Mouse (Mus musculus) cerebellum, postnatal 14 days (tissue): ENCODE measurements around the gene Mdh1b.

Experiments
- DNase-seq, 2 experiments: peaks; one replicate each; pipeline ENCODE4 v3.0.0; 2021; ENCODE audit warnings: mixed read lengths in 2 of 2

The Mdh1b gene

DNA sequence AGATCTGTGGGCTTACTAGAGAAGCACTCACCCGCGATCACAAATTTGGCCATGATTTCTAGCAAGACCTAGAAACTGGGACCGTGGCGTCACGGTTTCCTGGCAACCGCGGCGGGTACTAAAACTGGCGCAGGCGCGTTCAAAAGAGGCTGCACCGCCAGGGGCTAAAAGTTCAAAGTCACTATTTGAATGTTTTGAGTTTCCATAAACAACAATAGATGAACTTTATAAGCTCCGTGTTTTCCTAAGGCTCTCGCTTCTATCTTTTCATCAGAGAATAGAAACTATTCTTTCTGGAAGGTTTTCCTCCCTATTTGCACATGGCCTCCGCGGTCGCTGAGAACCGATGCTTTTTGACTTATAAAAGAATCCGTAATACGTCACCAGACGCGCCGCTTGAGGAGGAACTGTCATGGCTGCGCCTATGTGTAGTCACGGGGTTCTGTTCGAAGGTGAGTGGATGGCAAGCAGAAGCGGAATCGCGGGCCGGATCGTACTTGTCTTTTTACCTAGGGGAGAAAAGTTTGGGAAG lies at the start of gene Mdh1b, which contains the start of gene Fastkd2:
Gene Mdh1b, minus strand, starts transcription at position 79 of the 532 bp plus-strand sequence.
Gene Fastkd2, plus strand, starts transcription at position 375 of the 532 bp plus-strand sequence.
- peak; percentile 90 to 94 for DNase-seq

DNA sequence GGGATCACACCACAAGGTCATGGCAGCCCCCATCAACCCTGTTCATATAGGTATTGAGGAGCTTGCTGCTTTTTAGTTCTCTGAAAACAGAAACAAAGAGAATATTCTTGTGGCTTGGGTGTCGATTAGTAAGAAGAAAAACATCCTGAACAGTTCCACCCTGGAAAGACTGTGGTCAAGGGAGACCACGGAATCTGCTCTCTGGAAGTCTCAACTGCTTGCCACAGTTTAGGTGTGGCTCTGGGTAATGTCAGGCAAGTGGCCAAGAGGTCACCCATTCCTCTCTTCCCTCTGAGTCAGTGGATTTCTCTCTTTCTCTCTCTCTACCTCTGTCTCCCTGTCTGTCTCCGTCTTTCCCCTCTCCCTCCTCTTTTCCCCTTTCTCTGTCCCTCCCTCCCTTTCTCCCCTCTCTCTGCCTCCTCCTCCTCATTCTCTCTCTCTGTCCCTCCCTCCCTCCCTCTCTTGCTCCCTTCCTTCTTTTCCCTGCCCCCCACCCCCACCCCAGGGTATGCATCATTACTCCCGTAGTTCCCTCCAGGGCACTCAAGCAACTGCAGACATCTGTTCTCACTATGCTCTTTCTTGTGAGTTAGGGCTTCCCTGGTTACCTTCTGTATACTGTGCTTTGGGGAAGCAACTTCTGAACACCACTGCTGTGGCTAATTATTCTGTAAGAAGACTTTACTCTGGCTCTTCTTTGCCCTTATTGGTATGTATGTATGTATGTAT lies 46.9 kb upstream of the Mdh1b start:
- DNase-seq = no peak

DNA sequence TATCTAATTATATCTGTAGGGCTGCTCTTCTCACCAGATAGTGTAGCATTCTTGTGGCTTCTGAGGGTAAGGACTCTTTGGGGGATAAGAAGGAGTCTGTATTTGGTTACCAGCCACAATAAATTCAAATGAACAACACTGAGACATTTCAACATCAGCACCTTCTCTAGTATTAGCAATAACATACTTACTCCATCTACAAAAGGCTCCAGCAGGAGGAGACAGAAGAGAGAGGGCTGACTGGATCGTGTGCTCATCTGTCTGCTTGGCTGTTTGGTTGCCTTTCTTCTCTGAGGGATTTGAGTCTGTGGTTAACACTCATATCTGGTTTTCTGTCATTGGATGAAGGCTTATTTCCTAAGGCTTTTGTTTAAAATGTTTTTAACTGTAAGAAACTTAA lies 46.3 kb upstream of the Mdh1b start:
- DNase-seq = no peak

DNA sequence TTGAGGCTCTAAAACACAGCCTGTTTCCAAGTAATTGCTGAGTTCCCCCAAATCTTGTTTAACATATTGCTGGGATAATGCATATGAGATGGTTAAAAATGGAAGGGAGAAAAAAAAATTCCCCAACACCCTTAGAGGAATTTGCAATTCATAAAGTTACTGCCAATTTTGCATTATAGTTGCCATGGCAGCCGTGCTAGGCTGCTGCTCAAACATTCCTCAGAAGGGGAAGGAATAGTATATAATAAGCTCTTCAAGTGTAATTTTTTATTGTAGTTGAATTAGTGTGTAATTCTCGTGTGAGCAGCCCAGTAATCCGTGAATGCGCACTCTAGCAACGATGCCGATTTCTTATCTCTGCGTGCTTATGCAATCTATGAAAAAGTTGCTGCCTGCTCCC lies 40.2 kb upstream of the Mdh1b start:
- DNase-seq = no peak

DNA sequence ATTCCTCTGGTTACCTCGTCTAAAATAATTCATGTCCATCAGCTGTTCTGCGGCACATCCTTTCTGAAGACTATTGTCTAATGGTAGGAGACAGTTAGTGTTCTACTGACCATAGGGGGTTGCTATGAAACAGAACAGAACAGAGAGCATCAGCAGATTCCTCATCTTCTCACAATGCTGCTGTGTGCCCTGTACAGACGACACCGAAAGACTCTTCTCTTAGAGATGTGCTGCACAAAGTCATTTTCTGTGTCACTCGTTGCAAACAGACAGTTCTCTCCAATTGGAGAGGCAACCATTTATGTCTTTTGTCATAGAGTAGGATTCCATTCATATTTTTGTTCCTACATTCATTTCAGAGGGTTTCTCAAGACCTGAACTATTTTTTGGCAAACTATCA lies 39.0 kb upstream of the Mdh1b start, which contains the start of gene 4933402D24Rik:
Gene 4933402D24Rik, minus strand, starts transcription at position 101 of the 400 bp plus-strand sequence.
- no peak for DNase-seq

DNA sequence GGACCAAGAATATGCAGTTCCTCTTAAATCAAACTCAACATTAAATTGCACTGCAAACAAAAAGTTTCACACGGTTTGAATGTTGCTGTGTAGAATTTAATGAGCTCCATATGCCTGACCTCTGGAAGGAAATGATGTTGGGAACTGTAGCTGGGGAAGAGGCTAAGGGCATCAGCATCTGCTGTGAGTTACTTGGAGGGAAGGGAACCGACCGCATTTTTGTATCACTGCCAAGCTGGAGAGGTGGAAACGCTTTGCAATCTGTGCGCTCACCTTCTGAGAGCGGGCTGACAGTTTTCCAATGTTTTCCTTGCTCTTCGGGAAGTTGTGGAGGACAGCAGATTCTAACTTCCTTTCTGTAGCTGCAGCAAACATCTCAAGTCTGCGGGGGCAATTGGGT lies 38.0 kb upstream of the Mdh1b start:
- DNase-seq = peak; percentile 33 to 47

DNA sequence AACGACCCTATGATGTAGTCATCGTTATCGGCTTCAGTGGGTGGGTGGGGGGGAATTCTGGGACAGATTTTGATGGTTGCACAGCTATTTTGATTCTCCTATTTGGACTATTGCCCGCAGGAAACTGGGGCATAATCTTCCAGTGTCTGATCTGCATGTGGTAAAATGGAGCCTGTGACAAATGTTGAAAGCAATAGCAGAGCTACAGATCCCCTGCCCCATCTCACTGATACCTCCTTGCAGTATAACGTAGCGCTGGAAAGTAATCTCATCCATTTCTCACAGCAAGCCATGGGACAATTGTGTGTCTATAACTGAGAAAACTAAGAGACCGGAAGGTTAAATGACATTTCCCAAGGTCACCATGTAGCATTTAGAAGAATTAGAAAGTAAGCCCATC lies 34.3 kb upstream of the Mdh1b start:
- DNase-seq = no peak

DNA sequence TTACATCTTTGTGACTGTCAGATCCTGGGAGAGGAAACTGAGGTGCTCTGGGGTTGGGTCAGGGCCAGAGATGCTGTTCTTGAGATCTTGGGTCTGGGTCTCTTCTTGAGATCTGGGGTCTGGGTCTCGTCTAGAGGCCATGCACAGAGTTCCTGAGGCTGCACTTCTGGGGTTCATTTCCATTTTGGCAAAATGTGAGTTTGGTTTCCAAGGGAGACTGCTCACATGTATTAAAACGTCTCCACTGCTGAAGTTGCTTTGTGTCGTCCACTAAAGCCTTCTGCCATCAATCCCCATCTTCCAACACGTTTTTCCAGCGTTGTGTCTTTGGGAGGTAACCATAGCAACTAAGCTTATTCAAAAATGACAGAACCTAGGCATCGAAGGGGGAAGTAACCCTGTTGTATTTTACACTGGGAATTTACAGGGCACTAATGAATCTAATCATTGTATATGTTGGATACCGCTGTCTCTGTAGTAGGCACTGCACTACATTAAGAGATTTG lies 33.8 kb upstream of the Mdh1b start:
- DNase-seq = peak in 1 of 2 experiments; percentile 18

DNA sequence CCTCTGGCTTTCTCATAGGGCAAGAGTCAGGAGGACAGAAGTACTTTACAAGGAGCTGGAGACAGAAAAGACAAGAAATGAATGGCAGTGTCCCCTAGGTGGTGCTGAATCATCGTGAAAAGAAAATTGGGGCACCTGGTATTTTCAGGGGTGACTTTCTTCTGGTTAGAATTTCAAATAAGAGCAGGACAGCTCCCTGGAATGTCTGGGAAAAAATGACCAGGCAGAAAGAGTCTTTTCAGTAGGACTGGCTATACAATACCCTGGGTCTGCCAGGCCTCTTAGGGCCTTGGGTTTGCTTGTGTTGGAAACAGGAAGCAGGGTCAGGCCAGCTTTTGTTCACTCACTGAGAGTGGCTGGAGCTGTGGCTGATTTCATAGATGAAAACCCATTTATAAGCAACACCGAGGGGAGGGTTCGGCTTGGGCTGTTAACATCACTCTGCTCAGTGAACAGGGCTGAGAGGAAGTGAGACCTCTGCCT lies 33.1 kb upstream of the Mdh1b start:
- peak; percentile 67 to 75 for DNase-seq

DNA sequence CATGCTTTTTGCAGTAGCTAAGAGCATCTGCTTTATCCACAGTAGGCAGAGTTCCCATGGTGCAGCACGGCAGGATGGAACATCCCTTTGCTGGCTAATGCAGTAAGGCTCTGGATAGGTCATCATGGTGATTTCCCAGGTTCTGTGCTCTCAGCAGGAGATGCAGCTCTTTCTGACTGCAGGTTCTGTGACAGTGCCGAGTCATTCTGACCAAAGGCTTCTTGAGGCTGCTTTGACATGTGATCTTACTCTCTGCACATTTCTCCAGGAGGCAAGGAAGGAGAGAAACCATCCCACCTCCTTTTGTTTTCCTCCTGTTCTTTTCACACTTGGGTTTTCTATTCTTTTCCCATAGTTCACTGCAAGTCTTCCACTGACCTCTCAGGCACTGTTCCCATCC lies 25.9 kb upstream of the Mdh1b start:
- no peak for DNase-seq

DNA sequence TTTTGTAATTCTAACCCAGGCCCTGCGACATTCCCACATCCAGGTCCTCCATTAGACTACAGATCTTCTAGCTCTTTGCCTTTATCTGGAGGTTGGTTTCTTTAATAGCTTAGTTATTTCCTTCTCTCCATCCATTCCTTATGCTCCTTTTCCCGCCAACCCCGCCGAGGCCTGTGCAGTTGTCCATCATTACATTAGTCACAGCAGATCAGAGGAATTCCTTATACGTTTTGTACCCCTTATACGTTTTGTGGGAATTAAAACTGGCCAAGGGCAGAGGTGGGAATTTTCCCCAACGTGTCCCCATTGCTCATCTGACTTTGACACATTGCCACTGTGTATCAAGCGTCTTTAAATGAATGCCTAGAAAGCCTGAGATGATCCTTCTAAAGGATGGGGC lies 322 bp downstream of the Mdh1b start:
- DNase-seq = peak in 1 of 2 experiments; percentile 17

DNA sequence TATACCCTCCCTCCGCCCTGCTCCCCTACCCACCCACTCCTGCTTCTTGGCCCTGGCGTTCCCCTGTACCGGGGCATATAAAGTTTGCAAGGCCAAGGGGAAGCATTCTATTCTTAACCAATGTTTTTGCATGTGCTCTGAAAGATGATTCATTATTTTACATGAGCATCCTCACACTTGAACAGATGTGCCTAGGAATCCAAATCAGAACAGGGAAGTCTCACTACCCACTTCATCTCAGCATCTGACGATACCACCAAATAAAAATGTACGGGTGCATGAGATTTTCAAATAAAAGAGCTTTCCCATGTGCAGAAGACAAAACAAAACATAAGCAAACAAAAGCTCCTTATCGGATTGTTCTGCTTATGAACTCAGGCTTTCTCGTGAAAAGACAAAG lies 10.0 kb downstream of the Mdh1b start:
- DNase-seq = no peak

DNA sequence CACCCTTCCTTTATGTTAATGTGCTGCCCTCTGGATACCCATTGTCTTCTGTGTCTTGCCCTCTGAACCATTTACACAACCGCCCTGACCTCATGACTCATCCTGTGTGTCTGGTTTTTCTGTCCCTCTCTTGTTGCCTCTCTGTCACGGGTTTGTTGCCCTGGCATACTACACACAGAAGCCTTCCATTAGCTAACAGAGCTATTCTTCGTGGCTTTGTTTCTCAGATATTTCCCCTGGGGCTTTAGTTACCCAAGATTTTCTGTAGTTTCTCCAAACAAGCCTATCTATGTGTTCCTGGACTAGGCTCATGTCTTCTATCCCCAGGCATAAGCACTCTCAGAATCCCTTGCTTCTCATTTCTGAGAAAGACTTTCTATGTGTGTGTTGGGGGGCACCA lies 21.2 kb downstream of the Mdh1b start:
- no peak for DNase-seq

DNA sequence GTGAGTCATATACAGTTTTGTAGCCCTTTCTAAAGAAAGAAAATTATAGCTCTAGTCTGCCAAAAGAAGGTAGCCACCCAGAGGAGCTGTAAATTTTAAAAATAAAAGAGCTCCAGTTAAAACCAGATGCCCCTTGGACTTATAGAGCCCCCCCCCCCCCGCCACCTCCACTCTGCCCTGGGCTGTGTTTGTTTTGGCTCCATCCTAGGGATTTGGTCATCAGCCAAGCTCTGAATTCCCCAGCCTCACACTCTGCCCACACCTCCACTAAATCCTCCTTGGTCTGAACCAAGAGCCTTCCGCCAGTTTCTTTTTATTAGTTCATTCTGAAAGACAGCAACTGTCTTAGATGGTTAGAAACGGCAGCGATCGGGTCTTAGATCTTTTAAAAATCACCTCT lies 24.4 kb downstream of the Mdh1b start:
- DNase-seq = no peak

DNA sequence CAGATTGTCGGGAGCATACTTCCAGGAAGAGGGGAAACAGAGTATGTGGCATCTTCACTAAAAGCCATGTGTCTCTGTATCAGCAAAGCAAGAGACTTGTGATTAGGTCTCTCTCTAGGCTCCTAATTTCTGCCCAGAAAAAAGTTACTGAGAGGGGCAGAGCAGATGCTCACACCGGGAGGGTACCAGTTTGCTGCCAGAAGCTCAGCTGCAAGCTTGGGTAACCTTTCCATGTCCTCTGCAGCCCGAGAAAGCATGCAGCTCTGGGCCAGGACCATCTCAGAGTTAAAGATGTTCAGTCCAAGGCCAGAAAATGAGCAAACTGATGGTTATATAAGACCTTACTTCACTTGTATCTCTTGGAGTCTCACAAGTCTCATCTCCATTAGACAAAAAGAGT lies 33.3 kb downstream of the Mdh1b start:
- DNase-seq = peak; percentile 33 to 64

DNA sequence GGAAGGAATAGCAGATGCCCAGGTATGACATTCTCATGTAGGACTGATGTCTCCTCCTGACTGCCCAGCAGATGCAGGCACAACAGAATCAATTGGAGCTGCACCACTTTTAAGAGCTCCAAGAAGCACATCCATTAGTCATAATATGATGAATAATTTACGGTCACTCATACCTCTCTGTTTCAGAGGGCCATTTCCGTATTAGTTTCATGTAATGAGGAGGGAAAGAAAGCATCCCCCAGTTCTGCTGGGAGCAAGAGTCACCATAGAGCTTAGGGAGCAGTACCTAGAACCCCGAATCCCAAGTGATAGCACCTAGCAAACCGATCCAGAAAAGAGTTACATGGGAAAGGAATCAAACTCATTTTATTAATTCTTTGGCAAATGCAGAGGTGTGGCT lies 43.3 kb downstream of the Mdh1b start, which contains the start of gene Dytn:
Gene Dytn, minus strand, starts transcription at position 101 of the 400 bp plus-strand sequence.
- DNase-seq = no peak

DNA sequence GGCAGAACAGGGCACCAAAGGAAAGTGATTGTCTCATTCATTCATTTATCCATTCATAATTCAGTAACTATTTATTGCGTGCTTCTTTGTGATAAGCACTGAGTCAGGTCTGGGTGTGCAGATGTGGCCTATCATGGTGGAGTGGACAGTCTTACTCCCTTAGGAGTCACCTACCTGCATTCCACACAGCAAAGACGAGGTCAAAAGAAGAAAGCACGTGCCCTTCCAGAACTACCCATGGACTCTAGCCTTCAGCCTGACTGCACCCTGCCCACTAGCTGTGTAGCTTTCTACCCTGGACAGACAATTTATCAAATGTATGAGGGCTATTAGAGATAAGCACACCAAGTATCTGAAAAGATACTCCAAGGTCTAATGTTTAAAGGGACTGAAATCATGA lies 54.1 kb downstream of the Mdh1b start:
- no peak for DNase-seq

DNA sequence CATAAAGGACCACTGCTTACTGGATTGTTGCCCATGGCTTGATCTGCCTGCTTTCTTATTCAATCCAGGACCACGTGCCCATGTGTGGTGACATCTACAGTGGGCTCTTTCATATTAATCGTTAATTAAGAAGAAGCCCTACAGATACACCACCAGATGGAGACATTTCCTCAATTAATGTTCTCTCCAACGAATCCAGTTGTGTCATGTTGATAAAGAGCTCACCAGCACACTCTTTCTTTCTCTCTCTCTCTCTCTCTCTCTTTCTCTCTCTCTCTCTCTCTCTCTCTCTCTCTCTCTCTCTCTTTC lies 61.3 kb downstream of the Mdh1b start:
- DNase-seq = peak; percentile 30 to 53

DNA sequence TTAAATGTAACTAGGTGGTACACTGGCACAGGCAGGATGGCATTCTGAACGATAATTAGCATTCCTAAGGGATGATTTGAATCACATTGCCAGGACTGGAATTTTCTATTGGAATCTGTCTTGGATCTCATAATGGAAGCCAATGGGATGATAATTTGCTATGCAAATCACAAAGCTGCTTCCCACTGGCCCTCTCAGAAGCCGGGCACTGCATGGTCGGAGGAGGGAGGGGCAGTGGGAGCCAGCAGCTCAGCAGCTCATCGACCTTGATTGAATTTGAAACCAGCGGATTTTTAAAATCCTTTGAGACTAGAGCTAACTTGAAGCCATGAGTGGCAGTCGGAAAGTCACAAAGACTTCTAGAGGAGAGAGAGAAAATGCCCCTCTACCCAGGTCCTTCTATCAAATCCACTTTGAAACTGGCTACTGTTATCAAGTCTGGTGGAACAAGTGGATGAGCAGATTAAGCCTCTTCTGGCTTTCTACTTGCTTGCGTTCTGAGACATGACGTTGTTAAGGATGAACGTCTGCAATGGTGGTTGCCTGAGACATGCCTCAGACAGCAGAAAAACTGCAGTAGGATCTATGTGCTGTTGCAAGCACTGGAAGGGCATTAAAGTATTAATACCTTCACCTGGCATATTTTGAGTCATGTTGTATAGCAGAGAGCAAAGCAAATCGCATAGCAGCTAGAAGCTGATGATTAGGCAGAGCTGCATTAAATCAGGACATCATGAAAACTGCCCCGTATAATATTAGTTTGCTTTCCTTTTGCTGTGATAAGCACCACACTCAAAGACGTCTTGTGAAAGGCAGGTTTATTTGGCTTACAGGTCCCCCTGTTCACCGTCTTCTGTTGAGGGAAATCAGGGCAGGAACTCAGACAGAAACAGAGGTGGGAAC lies 61.9 kb downstream of the Mdh1b start:
- DNase-seq = peak; percentile 19 to 21

DNA sequence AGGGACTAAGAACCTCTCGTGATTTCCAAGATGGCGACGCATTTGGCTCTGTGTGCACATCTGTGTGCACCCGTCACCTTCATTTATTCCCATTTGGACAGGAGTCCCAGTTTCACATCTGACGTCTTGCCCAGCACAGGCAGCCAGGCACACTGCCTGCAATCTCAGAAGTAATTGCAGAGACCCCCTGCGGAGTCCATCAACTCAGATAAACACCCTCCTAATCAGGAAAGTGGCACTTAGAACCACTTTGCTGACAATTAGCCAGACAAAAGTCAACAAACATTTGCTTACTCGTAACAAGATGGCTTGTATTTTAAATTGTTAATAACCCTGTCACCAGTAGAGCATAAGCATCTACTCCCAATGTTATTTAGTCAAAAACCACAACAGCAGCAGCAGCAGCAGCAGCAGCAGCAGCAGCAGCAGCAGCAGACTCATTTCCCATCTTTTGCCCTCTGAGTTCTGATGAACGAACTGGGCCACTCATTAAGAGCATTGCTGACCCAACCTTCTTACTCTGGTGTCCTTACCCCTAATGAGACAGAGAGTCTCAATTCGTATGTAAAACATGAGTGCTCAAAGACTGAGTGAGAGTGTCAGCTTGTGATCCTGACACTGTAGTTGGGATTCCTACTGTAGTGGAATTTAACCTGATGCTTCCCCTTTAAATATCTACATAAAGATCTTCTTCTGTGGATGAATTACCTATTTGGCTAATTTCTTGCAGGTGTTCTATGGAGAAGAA lies 62.7 kb downstream of the Mdh1b start:
- DNase-seq = peak; percentile 12 to 24

DNA sequence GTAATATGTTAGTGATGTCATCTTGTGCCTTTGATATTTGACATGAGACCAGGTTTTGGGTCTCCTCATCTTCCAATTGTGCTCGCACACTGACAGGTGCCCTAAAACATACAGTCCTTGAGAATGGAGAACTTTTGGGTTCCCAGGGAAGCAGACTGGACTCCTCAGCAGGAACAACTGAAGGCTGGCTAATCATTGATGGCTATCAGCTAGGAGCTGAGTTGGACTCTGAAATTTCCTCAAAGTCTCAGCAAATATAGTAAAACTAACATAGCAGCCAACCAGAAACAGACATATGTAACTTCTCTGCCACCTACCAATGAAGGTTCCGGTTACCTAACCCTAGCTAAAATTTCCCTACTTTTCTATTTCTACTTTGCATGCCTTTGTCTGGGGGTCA lies 64.0 kb downstream of the Mdh1b start:
- no peak for DNase-seq

DNA sequence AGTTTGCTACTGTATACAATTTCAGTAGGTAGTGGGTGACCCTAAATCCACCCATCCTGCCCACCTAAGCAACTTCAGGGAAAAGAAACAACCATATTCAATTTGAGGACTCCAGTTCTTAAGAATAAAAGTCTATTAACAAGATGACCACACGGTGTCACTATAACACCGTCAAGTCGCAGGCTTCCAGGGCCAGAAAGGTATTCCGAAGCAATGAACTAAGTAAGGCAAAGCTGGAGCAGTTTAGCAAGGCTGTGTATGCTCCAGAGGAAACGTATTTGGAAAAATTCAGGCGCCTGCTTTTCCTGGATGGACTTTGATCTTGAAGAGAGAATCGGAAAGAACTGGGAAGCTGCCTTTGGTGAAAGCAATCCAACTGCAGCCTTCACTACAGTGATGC lies 70.5 kb downstream of the Mdh1b start:
- DNase-seq = peak; percentile 58 to 66

DNA sequence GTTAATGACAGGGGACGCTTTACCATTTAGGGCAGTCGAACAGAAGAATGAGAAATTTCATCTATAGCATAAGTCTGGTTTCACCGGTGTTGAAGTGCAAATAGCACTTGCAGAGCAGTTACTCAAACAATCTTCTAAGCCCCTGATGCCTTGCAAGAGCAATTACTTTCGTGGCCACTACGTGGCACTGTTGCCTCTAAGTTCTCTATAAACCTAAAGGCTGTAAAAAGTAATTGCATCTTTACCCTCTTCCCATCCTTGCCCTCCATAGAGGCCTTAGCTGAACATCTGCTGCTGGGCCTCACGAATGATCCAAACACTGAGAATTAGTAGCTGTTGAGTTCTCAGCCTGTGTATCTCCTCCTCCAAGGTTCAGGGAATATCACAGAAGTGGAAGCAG lies 72.1 kb downstream of the Mdh1b start:
- peak; percentile 78 to 80 for DNase-seq
